Mouse (Mus musculus) embryo, embryonic 11 days (tissue): ENCODE results near the gene B3gntl1.

ENCODE experiments used
- DNase-seq: peaks from one replicate; pipeline ENCODE4 v3.0.0-alpha.2; 2015

The B3gntl1 gene

DNA sequence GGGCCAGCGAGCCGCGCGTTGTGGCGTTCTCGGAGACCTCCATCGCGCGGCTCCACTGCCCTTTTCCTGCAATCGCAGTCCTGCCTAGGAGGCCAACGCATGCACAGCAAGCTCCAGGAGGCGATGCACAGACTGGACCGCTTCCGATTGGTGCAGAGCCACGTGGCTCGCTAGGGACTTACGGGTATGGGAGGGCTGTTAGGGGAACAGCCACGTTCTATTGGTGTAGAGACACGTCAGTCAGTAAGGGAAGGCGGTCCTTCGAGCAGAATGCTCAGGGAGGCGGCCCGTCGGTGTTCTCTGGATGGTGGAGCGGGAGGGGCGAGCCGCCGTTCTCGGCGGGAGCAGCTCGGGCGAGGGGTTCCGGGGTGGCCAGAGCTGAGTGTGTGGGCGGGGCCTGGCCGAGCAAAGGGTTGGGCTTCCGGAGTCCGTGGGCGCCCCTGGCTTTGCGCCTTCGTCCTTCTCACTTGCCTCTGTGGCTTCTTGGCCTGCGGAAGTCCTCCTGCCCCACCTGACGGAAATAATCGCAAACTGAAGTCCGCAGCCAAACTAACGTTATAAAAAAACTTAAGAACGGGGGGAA lies at the start of gene B3gntl1:
B3gntl1 (minus strand) TSS at position 164 of the 583 bp plus-strand sequence.
- DNase-seq: peak; percentile 96

GRCm38 (mm10) chr11:121722434-121722833 lies 49.5 kb upstream of the B3gntl1 start:
- DNase-seq: no peak

DNA sequence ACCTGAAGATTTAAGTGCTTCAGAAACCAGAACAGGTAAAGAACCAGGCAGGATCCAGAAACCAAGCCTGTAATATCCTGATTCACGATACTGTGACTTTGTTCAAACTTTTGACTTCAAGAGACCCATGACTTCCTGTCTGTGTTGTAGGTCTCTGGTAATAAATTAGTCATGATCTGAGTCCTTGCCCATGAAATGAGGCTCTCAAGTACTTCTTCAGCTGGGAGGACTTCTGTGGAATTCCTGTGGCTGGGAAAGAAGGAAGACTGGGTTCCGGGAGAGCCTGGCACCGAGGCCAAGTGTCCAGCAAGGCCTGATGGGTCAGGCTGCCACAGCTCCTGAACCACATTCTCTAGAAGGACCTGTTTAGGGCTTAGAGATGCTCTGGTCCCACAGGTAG lies 47.8 kb upstream of the B3gntl1 start:
- no peak for DNase-seq

GRCm38 (mm10) chr11:121717724-121718123 lies 44.8 kb upstream of the B3gntl1 start:
- DNase-seq: no peak

DNA sequence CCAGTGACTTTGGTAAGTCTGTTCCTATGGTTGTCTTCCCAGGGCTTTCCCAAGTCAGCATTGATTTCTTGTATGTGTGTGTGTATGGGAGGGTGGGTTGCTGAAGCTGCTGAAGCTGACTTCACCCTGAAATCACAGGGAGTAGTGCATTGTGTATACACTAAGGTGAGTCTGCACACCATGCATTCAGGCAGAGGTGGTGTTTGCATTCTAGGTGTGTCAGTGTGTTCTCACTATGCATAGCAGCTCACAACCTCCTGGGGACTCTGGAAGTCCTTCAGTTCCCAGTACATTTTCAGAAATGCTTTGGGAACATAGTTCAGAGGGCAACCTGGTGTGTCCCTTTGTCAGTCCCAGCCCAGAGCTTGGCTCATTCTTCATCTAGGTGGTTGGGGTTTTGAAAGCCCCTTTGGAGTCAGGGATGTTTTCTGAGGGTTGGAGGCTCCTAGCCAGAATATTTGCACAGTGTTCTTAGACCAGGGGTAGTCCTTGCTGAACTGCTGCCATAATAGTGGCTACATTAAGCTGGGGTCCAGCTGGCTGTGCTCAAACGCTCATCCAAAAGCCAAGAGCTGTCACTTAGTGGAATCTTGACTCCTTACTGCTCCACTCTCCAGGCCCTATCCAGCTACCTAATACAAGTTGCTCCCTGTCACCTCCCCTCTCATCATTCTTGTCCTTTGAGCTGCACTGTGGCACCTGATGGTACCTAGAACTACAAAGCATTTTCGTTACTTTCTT lies 42.0 kb upstream of the B3gntl1 start:
- no peak for DNase-seq

DNA sequence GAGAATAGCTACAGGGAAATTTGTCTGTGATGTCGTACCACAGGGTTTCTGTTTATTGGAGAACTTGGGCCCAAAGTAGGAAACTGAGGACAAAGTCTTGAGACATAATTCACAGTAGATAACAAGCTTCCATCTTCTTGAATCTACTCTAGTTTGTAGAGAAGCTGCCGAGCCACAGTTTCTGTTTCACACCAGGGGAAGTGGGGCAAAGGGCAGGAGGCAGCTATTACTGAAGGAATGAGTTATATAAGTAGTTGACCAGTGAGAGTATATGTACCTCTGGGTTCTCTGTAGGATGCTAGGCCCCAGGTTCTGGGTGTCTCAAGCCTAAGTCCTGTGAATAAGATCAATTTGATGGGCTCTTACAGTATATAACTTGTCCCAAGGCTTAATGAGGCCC lies 40.6 kb upstream of the B3gntl1 start:
- no peak for DNase-seq

DNA sequence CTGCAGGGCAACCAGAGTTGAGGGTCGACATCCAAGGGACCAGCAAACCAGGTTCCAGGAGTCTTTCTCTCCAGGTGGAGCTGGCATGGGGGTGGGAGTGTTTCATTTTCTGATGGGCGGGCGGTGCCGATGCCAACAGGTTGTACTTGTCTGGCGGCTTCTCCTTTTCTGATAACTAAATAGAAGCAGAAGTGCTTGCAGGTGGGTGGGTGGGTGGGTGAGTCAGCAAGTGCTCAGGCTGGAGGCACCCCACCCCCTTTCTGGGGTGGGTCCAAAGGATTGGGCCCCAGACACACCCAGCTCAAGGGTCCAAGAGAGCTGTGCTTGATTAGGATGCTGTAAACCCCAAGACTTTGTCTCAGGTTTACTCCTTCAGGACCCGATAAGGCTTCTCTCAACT lies 40.0 kb upstream of the B3gntl1 start:
- no peak for DNase-seq

- no peak for DNase-seq
These were observed 37.3 kb upstream of the B3gntl1 start for GRCm38 (mm10) chr11:121710245-121710644.

DNA sequence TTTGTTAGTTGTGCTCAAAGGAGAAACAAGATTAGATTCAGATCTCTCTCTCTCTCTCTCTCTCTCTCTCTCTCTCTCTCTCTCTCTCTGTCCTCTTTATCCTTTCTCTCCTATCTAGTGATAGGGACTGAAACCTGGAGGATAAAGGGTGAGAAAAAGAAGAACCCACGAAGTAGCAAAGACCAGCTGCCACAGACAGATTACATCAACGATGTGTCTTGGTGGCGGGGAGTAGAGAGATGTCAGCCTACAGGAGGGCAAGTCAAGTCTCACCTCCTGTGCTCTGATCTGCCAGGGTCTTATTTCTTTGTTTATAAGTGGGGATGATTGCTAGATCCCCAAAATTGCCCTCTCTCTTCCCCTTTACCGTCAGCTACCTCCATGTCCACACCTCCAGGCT lies 36.3 kb upstream of the B3gntl1 start:
- DNase-seq: no peak

DNA sequence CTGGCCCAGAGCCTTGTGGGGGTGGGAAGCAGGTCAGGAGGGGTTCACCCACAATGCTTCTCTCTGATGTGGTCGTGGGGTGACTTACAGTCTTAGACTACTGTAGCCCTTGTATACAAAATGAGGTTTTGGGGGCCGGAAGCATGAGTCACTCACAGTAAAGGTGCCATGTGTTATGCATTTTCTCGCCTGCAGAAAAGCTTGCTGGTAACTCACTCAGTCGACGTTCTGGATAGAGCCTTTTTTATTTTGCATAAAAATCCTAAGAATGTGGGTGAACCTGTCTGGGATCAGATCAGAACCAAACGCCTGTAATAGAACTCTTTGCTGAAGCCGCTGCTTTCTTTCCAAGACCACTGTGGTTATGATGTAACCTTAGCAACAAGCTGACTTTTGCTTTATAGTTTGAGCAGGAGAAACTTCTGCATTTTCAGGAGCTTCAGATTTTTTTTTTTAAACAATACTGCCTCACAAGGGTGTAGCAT lies 33.6 kb upstream of the B3gntl1 start:
- DNase-seq: peak; percentile 12

DNA sequence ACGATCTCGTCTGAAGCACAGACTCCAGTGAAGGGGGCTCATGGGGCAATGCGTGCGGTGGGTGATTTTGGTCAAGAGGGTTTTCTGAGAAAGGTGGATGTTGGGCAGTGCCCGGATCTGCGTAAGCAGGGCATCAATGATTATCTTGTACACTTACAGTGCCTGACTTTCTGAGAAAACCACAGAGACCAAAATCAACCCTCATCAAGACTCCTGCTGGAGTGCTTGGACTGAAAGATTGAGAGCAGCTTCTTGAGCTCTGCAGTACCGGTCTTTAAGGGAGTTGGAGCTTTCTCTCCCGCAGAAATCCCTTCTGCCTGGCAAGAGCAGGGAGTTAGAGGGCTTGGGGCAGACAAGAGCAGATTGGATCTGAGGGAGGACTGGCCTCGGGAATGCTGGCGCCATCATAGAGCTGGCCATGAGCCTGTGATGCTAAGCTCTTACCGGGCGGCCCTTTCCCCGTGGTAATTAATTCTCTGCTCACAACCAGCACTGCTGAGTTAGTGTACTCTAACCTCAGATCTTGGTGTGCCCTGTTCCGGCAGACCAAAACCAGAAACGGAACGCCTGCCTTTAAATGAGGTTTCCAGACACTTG lies 30.8 kb upstream of the B3gntl1 start:
- no peak for DNase-seq

DNA sequence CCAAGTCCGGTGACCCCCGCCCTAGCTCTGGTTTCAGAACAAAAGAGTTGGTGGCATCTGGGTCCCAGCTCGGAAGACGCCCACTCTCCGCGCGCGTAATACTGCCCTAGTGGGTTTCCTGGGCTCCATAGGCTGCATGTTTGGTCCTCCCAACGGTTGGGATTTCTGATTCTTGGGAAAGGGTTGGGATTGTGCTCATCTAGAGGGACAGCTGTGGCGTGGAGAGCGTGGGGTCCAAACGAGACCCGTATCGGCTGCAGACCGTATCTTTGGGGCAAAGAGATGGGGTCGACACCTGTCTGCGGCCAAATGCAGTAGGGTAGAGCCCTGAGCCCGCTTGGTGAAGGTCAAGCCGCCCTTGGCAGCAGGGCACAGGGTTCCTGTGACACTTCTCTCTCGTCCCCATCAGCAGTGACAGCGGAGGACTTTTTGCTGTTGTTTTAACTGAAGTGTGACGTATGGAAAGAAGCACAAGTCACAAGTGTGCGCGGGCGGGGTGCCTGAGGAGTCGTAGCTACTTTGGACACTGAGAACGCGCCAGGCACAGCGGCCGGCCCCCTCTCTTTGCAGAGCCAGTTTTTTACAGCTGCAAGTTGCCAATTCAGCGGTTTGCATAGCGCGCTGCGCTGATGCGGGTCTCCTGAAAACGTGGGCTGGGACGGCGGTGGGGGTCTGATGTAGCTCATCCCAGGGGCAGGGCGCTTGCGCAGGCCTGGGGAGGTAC lies 30.1 kb upstream of the B3gntl1 start:
- DNase-seq: peak; percentile 64

GRCm38 (mm10) chr11:121702111-121702894 lies 29.4 kb upstream of the B3gntl1 start:
- DNase-seq: peak; percentile 90

GRCm38 (mm10) chr11:121701244-121701643 lies 28.3 kb upstream of the B3gntl1 start, which contains the start of gene Metrnl:
Gene Metrnl (plus strand): TSS chr11:121701544.
- no peak for DNase-seq

GRCm38 (mm10) chr11:121698381-121698955 lies 25.5 kb upstream of the B3gntl1 start:
- DNase-seq: no peak

DNA sequence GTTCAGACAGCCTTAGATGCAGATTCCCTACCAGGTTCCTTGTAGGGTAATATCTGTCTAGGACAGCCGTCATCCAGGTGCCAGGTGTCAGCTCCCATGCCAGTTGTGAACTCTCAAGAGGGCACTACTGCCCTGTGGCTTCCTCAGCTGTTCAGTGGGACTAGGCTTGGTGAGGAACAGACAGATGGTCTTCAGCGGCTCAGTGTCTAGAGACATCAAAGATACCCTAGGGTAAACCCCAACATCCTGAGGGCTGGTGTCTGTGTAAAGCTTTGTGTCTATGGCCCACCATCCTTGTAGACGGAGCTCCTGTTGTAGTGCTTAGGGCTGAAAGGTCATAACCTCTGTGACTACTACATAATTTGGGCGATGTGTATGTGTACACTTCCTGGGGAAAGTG lies 24.3 kb upstream of the B3gntl1 start:
- no peak for DNase-seq

DNA sequence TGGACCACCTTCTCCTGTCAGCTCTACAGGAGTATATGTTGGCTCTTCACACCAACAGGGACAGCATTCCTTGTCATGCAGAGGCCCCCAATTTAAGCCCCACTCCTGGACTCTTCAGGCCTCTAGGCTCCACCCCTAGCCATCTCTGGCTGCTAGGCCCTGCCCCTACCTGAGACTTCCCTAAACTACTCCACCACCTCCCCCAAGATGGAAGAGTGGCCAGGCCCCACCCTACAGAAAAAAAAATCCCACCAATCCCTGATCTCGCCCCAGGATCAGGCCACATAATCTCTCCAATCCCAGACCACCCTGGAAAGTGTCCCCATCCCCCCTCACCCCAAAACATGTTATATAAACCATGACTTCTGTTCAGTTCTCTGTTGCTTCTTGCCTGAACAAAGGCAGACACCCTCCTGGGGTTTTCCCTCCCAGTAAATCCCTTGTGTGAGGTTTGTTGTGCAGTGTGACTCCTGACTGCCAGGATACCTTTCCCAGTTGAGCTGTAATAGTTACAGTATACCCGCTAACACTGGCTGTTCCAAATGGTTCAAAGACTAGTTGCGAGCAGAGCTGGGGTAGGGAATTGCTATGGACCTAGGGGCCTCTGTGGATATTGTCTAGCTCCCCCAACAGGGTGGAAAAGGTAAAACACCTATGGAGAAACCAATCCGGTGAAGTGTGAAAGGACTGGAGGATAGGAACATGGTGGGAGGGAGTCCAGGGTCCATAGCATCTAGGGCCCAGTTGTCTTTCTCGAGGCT lies 22.5 kb upstream of the B3gntl1 start:
- DNase-seq: no peak

GRCm38 (mm10) chr11:121688024-121688423 lies 15.1 kb upstream of the B3gntl1 start:
- DNase-seq: no peak

DNA sequence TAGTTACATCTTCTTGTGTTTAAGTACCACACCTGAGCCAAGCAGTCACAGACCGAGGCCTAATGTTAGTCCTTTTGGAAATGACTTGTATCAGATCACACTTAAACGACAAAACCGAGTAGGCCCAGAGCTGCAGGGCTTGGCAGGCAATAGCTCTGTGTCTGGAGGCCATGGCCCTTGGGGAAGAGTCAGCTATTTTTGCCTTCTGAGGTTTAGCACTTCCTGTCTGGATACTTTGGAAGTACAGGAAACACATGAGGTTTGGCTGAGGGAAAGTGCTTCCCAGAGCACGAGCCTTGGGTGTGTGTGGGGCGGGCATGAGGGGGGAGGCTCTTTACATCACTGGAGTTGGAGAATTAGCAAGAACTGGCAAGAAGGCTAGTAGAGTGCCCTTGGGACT lies 13.7 kb upstream of the B3gntl1 start:
- DNase-seq: no peak

- no peak for DNase-seq
These were observed 13.1 kb upstream of the B3gntl1 start for GRCm38 (mm10) chr11:121686091-121686490.

DNA sequence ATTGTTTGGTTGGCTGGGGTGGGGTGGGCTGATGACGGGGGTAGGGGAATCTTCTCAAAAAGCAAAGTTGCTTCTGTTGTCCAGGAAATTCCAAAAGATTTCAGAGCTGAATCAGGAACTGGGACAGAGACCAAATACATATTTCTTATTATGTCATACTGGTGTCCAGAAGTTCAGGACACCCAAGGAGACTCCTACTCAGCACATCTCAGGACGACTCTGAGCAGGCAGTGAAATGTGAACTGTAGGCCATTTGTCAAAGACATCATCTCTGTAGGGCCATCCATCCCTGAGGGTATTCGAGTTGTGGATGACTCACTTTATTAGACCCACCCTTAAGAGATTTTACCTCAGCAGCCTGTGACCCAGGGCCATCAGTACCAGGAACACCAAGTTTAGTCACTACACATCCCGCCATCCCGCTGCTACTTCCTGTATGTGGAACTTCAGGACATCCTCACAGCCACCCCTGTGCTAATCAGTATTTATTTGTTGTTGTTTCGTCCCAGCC lies 12.6 kb upstream of the B3gntl1 start:
- DNase-seq: no peak
